Mouse (Mus musculus) heart, embryonic 14.5 days (tissue): Measurements from ENCODE around the gene Pcolce2. TPM values are rescaled to one million over a fixed set of nuclear protein-coding genes. Genes with fewer than 3 reads are reported as not detected.

ENCODE experiments used
- ATAC-seq: fragments of 200-750 bp; cut with Nextera tagmentation; 2 replicates; pipeline ENCODE4 v1.8.0; 2017; ENCODE audit warnings: low read depth, moderate TSS enrichment; ENCODE audit not compliant: insufficient number of reproducible peaks, insufficient read depth, low FRiP score
- H3K27ac ChIP-seq, 2 experiments: fragments of 200-500 bp in 1 of 2; fragments of 300-500 bp in 1 of 2; sonication (generic) in 1 of 2; replicated peaks in 1 of 2; 2 replicates each; pipeline ENCODE4 v1.5.1; 2012 to 2014; ENCODE audit warnings: low read depth in 2 of 2, low read length in 2 of 2, control low read depth in 1 of 2, mild to moderate bottlenecking in 1 of 2, mixed read lengths in 1 of 2; ENCODE audit not compliant: control insufficient read depth in 1 of 2, insufficient read depth in 1 of 2
- H3K27me3 ChIP-seq: fragments of 300-500 bp; sonication (generic); 2 replicates; pipeline ENCODE4 v1.6.1; 2014; ENCODE audit warnings: mild to moderate bottlenecking, low read length, control low read depth; ENCODE audit not compliant: control insufficient read depth, insufficient read depth
- H3K36me3 ChIP-seq: fragments of 300-500 bp; sonication (generic); 2 replicates; pipeline ENCODE4 v1.6.1; 2014; ENCODE audit warnings: mild to moderate bottlenecking, control low read depth, low read length, mixed read lengths; ENCODE audit not compliant: control insufficient read depth, insufficient read depth
- H3K4me1 ChIP-seq, 2 experiments: fragments of 200-500 bp in 1 of 2; fragments of 300-500 bp in 1 of 2; sonication (generic) in 1 of 2; 2 replicates each; pipeline ENCODE4 v1.6.1; 2012 to 2014; ENCODE audit warnings: low read length in 2 of 2, control low read depth in 1 of 2, mixed read lengths in 1 of 2; ENCODE audit not compliant: control insufficient read depth in 2 of 2, insufficient read depth in 2 of 2
- H3K4me2 ChIP-seq: fragments of 300-500 bp; sonication (generic); 2 replicates; pipeline ENCODE4 v1.6.1; 2014; ENCODE audit warnings: mild to moderate bottlenecking, low read length
- H3K4me3 ChIP-seq, 2 experiments: fragments of 200-500 bp in 1 of 2; fragments of 300-500 bp in 1 of 2; sonication (generic) in 1 of 2; 2 replicates each; pipeline ENCODE4 v1.5.1; 2012 to 2014; ENCODE audit warnings: low read length in 2 of 2, mild to moderate bottlenecking in 2 of 2, control low read depth in 1 of 2, low read depth in 1 of 2, moderate library complexity in 1 of 2; ENCODE audit not compliant: control insufficient read depth in 1 of 2, insufficient read depth in 1 of 2
- H3K9ac ChIP-seq: fragments of 300-500 bp; sonication (generic); 2 replicates; pipeline ENCODE4 v1.6.1; 2014; ENCODE audit warnings: mild to moderate bottlenecking, low read length
- H3K9me3 ChIP-seq: fragments of 300-500 bp; sonication (generic); 2 replicates; pipeline ENCODE4 v1.6.1; 2016; ENCODE audit warnings: low read length, control low read depth; ENCODE audit not compliant: control insufficient read depth
- WGBS: fragments of 180-500 bp; shearing (Covaris S2); extraction: QIAGEN DNeasy Blood & Tissue Kit; methylation state at CpG from one replicate; pipeline ENCODE4 v1.1.7; 2014; 5-methylcytosine and 5-hydroxymethylcytosine counted together
- polyA plus RNA-seq: library from polyadenylated mRNA; unstranded; fragments of >200 nt; fragmentation: Nextera tagmentation; extraction: Ambion mirVana; gene quantifications from 2 replicates; pipeline ENCODE4 v1.2.1, GENCODE M21; 2014

Gene Pcolce2
- polyA plus RNA-seq, 1 experiment from 2014 or later, result 0.22 TPM

GRCm38 (mm10) chr9:95708943-95709342, 71.5 kb downstream of the Pcolce2 start:
- no peak for ATAC-seq
- no peak overlapping the region for H3K9ac ChIP-seq
- H3K36me3 ChIP-seq, result 0 out of 2 replicates have a peak, but pooled peaks cover 12% of the 10 kb centered on the region

GRCm38 (mm10) chr9:95712574-95712973, 75.2 kb downstream of the Pcolce2 start:
- Histone ChIP-seq H3K4me1 (no peaks in the 10 kb centered on the region), H3K4me3 (no peak overlapping the region), H3K36me3 (0 out of 2 replicates have a peak, but pooled peaks cover 7% of the 10 kb centered on the region), H3K27me3 (no peaks in the 10 kb centered on the region), H3K4me2 (no peak overlapping the region), H3K9me3 (no peaks in the 10 kb centered on the region), H3K9ac (no peak overlapping the region), H3K27ac (no peak overlapping the region)
- WGBS, result 34% methylated on average over 8 of the region's 8 CpGs
- no peak for ATAC-seq

More at GRCm38 (mm10) chr9:95708943-95709342, 71.5 kb downstream of the Pcolce2 start:
- Histone ChIP-seq H3K4me1 (no peaks in the 10 kb centered on the region), H3K27me3 (no peaks in the 10 kb centered on the region), H3K9me3 (no peaks in the 10 kb centered on the region), H3K27ac (no peak overlapping the region), H3K4me2 (no peak overlapping the region), H3K4me3 (no peak overlapping the region)

- Histone ChIP-seq H3K27ac (no peak overlapping the region), H3K36me3 (peaks cover 7% of the 10 kb centered on the region; the same call in 1 of the 2 replicates)
- ATAC-seq, result no peak
Measured at GRCm38 (mm10) chr9:95736238-95736637, 98.8 kb downstream of the Pcolce2 start.

GRCm38 (mm10) chr9:95744845-95745613, 107.6 kb downstream of the Pcolce2 start:
- WGBS, result 73% methylated on average over 7 of the region's 7 CpGs
- peaks cover 2 to 7% of the 10 kb centered on the region in 2 experiments; a peak in 1 of 4 replicates for H3K4me1 ChIP-seq
- no peaks in the 10 kb centered on the region for H3K27me3 ChIP-seq
- H3K36me3 ChIP-seq, result no peaks in the 10 kb centered on the region
- no peaks in the 10 kb centered on the region for H3K9me3 ChIP-seq
- ATAC-seq, result no peak
- H3K4me2 ChIP-seq, result no peak overlapping the region
- no peak overlapping the region for H3K4me3 ChIP-seq
- H3K9ac ChIP-seq, result no peak overlapping the region
- no peak overlapping the region for H3K27ac ChIP-seq

More at GRCm38 (mm10) chr9:95736238-95736637, 98.8 kb downstream of the Pcolce2 start:
- peaks cover under 1% of the 10 kb centered on the region; the same call in 1 of the 2 replicates for H3K9me3 ChIP-seq
- no peak overlapping the region for H3K4me2 ChIP-seq
- H3K27me3 ChIP-seq, result no peaks in the 10 kb centered on the region
- no peak overlapping the region for H3K9ac ChIP-seq
- H3K4me1 ChIP-seq, result no peaks in the 10 kb centered on the region
- H3K4me3 ChIP-seq, result no peak overlapping the region

GRCm38 (mm10) chr9:95747298-95747697, 109.9 kb downstream of the Pcolce2 start:
- H3K36me3 ChIP-seq, result no peaks in the 10 kb centered on the region
- peaks cover 2 to 10% of the 10 kb centered on the region in 2 experiments; a peak in 2 of 4 replicates for H3K4me1 ChIP-seq
- 87% methylated on average over 5 of the region's 5 CpGs for WGBS

More at GRCm38 (mm10) chr9:95747298-95747697, 109.9 kb downstream of the Pcolce2 start:
- H3K27ac ChIP-seq, result no peak overlapping the region
- H3K27me3 ChIP-seq, result peaks cover 8% of the 10 kb centered on the region; the same call in 1 of the 2 replicates
- no peak for ATAC-seq
- H3K9ac ChIP-seq, result no peak overlapping the region
- no peak overlapping the region for H3K4me3 ChIP-seq
- H3K4me2 ChIP-seq, result no peak overlapping the region
- no peaks in the 10 kb centered on the region for H3K9me3 ChIP-seq

Other genes starting within 250 kb of the Pcolce2 start
- gene Chst2, start 230.9 kb upstream of the Pcolce2 start, polyA plus RNA-seq, result 1.9 and 2.4 TPM in 2 replicates
- 76.3 and 77.6 TPM in 2 replicates for gene U2surp, start 125.6 kb upstream of the Pcolce2 start, polyA plus RNA-seq
- gene Paqr9, start 77.9 kb upstream of the Pcolce2 start, polyA plus RNA-seq, result 0.82 and 0.91 TPM in 2 replicates
- gene Trpc1, start 112.8 kb downstream of the Pcolce2 start, polyA plus RNA-seq, result 2.9 and 3.7 TPM in 2 replicates
- 0.61 and 0.71 TPM in 2 replicates for gene Pls1, start 207.7 kb downstream of the Pcolce2 start, polyA plus RNA-seq
- 12.2 and 15.4 TPM in 2 replicates for gene Atr, start 220.0 kb downstream of the Pcolce2 start, polyA plus RNA-seq